Mouse (Mus musculus) small intestine, adult 2 months (tissue): ENCODE results near the gene Wdtc1.

Experiments
- CTCF ChIP-seq: fragments of 200-500 bp; IDR thresholded peaks from 2 replicates; pipeline ENCODE4 v1.5.1; 2012; ENCODE audit warnings: low read depth, mild to moderate bottlenecking, control low read depth, inconsistent platforms, low read length, moderate library complexity, mixed read lengths; ENCODE audit not compliant: insufficient replicate concordance, insufficient read length; ENCODE audit errors: extremely low read depth
- POLR2A ChIP-seq: fragments of 200-500 bp; IDR thresholded peaks from 2 replicates; pipeline ENCODE4 v1.6.1; 2012; ENCODE audit warnings: low read depth, mild to moderate bottlenecking, control low read depth, inconsistent platforms, low read length, moderate library complexity

DNA sequence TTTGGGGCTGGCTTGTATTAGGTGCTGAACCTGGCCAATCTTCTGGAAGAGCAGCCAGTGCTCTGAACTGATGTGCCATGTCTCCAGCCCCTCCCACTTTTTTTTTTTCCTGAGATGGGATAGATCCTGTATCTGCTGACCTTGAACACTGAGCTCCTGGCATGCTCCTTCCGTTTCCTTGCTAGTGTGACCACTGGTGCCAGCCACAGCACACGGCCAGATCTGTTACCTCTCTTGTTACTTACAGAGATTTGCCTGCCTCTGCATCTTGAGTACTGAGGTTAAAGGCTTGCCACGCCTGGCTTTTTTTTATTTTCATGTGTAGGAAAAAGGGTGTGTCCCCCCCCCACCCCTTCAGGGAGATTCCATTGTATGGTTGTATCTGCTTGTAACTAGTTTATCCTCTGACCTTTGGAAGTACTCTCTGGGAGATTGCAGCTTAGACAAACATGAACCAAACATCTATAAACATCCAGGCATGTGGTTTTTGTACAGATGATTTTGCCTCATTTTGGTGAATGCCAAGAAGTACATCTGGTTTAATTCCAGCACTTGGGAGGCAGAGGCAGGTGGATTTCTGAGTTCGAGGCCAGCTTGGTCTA lies 66.7 kb downstream of the Wdtc1 start:
- TF ChIP-seq CTCF (no peak), POLR2A (no peak)
